ENCODE assay signal across 8 mouse cellular contexts in genomic region chr7:27688246-27688788, GRCm38 (mm10). TPM values are rescaled to one million over a fixed set of nuclear protein-coding genes. Genes with fewer than 3 reads are reported as not detected.
DNase-seq lines count a peak whose midpoint lies in the region; ATAC-seq and TF ChIP-seq lines count a peak whose summit lies in the region.

No protein-coding gene starts in this region.

- no peaks in the 10 kb centered on the region for H3K9me3 ChIP-seq in lung, embryonic 15.5 days
- no peaks in the 10 kb centered on the region for H3K9me3 ChIP-seq in embryonic facial prominence, embryonic 14.5 days (ENCODE audit: control insufficient read depth, low read length)
- no peaks in the 10 kb centered on the region for H3K9me3 ChIP-seq in limb, embryonic 11.5 days (ENCODE audit: control insufficient read depth, low read length)

- no peaks in the 10 kb centered on the region for H3K36me3 ChIP-seq in lung, embryonic 15.5 days
- no peaks in the 10 kb centered on the region for H3K36me3 ChIP-seq in embryonic facial prominence, embryonic 14.5 days (ENCODE audit: control insufficient read depth, insufficient read depth, low read length)
- H3K36me3 ChIP-seq in limb, embryonic 11.5 days (ENCODE audit: control insufficient read depth, insufficient read depth, low read length), result no peaks in the 10 kb centered on the region
- no peaks in the 10 kb centered on the region for H3K36me3 ChIP-seq in small intestine, adult 2 months (ENCODE audit: control insufficient read depth, insufficient read depth, low read length)

- H3K27ac ChIP-seq in lung, embryonic 15.5 days, result peak overlapping the region; percentile 66
- H3K27ac ChIP-seq in embryonic facial prominence, embryonic 14.5 days (replicated peaks; ENCODE audit: low read depth, low read length), result peak overlapping the region; percentile 75
- H3K27ac ChIP-seq in limb, embryonic 11.5 days (replicated peaks; ENCODE audit: low read depth, low read length), result no peak overlapping the region; the same call in 1 of the 2 replicates
- H3K27ac ChIP-seq in small intestine, adult 2 months (ENCODE audit: insufficient read depth, low read depth, low read length), result no peak overlapping the region

- H3K4me2 ChIP-seq in lung, embryonic 15.5 days, result peak overlapping the region; percentile 76
- peak overlapping the region; percentile 81 for H3K4me2 ChIP-seq in embryonic facial prominence, embryonic 14.5 days (ENCODE audit: low read depth, low read length)
- peak overlapping the region; percentile 77 for H3K4me2 ChIP-seq in limb, embryonic 11.5 days (ENCODE audit: low read depth, severe bottlenecking)

- H3K4me1 ChIP-seq in lung, embryonic 15.5 days, result peaks cover 7% of the 10 kb centered on the region; the same call in 1 of the 2 replicates
- H3K4me1 ChIP-seq in embryonic facial prominence, embryonic 14.5 days (ENCODE audit: control insufficient read depth, insufficient read depth, low read length), result no peaks in the 10 kb centered on the region
- H3K4me1 ChIP-seq in limb, embryonic 11.5 days (ENCODE audit: control insufficient read depth, insufficient read depth, low read length), result 0 out of 2 replicates have a peak, but pooled peaks cover 3% of the 10 kb centered on the region
- peaks cover 4% of the 10 kb centered on the region; the same call in 1 of the 2 replicates for H3K4me1 ChIP-seq in small intestine, adult 2 months (ENCODE audit: control insufficient read depth, insufficient read depth, insufficient read length, low read length)

- H3K9ac ChIP-seq in lung, embryonic 15.5 days, result peak overlapping the region; percentile 68
- H3K9ac ChIP-seq in embryonic facial prominence, embryonic 14.5 days (ENCODE audit: low read depth, low read length), result peak overlapping the region; percentile 74
- peak overlapping the region; percentile 62 for H3K9ac ChIP-seq in limb, embryonic 11.5 days (ENCODE audit: low read length)

- H3K27me3 ChIP-seq in lung, embryonic 15.5 days, result no peaks in the 10 kb centered on the region
- no peaks in the 10 kb centered on the region for H3K27me3 ChIP-seq in embryonic facial prominence, embryonic 14.5 days (replicated peaks; ENCODE audit: control insufficient read depth, insufficient read depth, low read length)
- no peaks in the 10 kb centered on the region for H3K27me3 ChIP-seq in limb, embryonic 11.5 days (ENCODE audit: control insufficient read depth, insufficient read depth, low read length)
- H3K27me3 ChIP-seq in small intestine, adult 2 months (ENCODE audit: control insufficient read depth, insufficient read depth, low read length), result no peaks in the 10 kb centered on the region

- ATAC-seq in lung, embryonic 15.5 days (ENCODE audit: borderline replicate concordance, extremely low read depth, low FRiP score, low TSS enrichment), result no peak
- no peak for ATAC-seq in embryonic facial prominence, embryonic 14.5 days (ENCODE audit: low read depth)
- no peak for ATAC-seq in limb, embryonic 11.5 days (ENCODE audit: insufficient number of reproducible peaks, low FRiP score, low TSS enrichment, low read depth)

- no peak for TF ChIP-seq CTCF in small intestine, adult 2 months (IDR thresholded peaks at IDR 0.05; ENCODE audit: extremely low read depth, insufficient read length, insufficient replicate concordance, low read depth, low read length)

- 29% methylated on average over 14 of the region's 14 CpGs for WGBS in lung, embryonic 15.5 days
- WGBS in embryonic facial prominence, embryonic 14.5 days, result 28% methylated on average over 14 of the region's 14 CpGs
- WGBS in limb, embryonic 11.5 days, result 45% methylated on average over 14 of the region's 14 CpGs
- WGBS in small intestine, adult 2 months, result 15% methylated on average over 14 of the region's 14 CpGs

- H3K4me3 ChIP-seq in lung, embryonic 15.5 days, result peak overlapping the region; percentile 54
- H3K4me3 ChIP-seq in embryonic facial prominence, embryonic 14.5 days (ENCODE audit: low read depth, low read length), result peak overlapping the region; percentile 51
- H3K4me3 ChIP-seq in limb, embryonic 11.5 days (ENCODE audit: low read depth, low read length), result peak overlapping the region; percentile 44
- H3K4me3 ChIP-seq in small intestine, adult 2 months (ENCODE audit: low read depth, low read length), result peak overlapping the region; percentile 5; the same call in 1 of the 2 replicates

- DNase-seq in lung, postnatal 36 days, result no peak
- no peak for DNase-seq in embryonic facial prominence, embryonic 14.5 days (ENCODE audit: low spot score)
- peak; percentile 34 for DNase-seq in limb, embryonic 11.5 days (ENCODE audit: low spot score)
- DNase-seq in right cerebral cortex, adult 2 months (ENCODE audit: low spot score in 2 of 2), result no peak
- no peak for DNase-seq in right cerebral cortex, postnatal 4 days
- no peak for DNase-seq in ovary, postnatal 36 days (ENCODE audit: low spot score)

- no peak for TF ChIP-seq POLR2A in small intestine, adult 2 months (IDR thresholded peaks at IDR 0.05; ENCODE audit: low read depth, low read length)

RNA-seq across cellular contexts. Expression of gene Zfp607b, which starts 0.8 kb away (rescaled TPM):
- polyA plus RNA-seq in lung, embryonic 15.5 days (2015; fragmentation: Nextera tagmentation; extraction: Ambion mirVana), result 4.0 and 4.3 TPM in 2 replicates
- polyA plus RNA-seq in embryonic facial prominence, embryonic 14.5 days (2014; fragmentation: Nextera tagmentation; extraction: Ambion mirVana), result 3.2 and 3.4 TPM in 2 replicates
- polyA plus RNA-seq in limb, embryonic 11.5 days (2014; fragmentation: Nextera tagmentation; extraction: Ambion mirVana), result 2.8 and 3.1 TPM in 2 replicates
- 0.06 and 0.56 TPM in 2 replicates for polyA plus RNA-seq in small intestine, adult 2 months (2012; rRNA removed)

RNA-seq across cellular contexts. Expression of gene Map3k10, which starts 13.9 kb away (rescaled TPM):
- 6.9 and 7.6 TPM in 2 replicates for polyA plus RNA-seq in lung, embryonic 15.5 days (2015; fragmentation: Nextera tagmentation; extraction: Ambion mirVana)
- polyA plus RNA-seq in embryonic facial prominence, embryonic 14.5 days (2014; fragmentation: Nextera tagmentation; extraction: Ambion mirVana), result 7.2 and 8.0 TPM in 2 replicates
- polyA plus RNA-seq in limb, embryonic 11.5 days (2014; fragmentation: Nextera tagmentation; extraction: Ambion mirVana), result 6.8 and 8.6 TPM in 2 replicates
- polyA plus RNA-seq in small intestine, adult 2 months (2012; rRNA removed), result 11.1 and 16.8 TPM in 2 replicates

RNA-seq across cellular contexts. Expression of gene Ttc9b, which starts 34.6 kb away (rescaled TPM):
- polyA plus RNA-seq in lung, embryonic 15.5 days (2015; fragmentation: Nextera tagmentation; extraction: Ambion mirVana), result 0.09 and 0.60 TPM in 2 replicates
- polyA plus RNA-seq in embryonic facial prominence, embryonic 14.5 days (2014; fragmentation: Nextera tagmentation; extraction: Ambion mirVana), result 3.8 and 4.6 TPM in 2 replicates
- polyA plus RNA-seq in limb, embryonic 11.5 days (2014; fragmentation: Nextera tagmentation; extraction: Ambion mirVana), result 0.15 and 0.34 TPM in 2 replicates
- 0.15 and 0.22 TPM in 2 replicates for polyA plus RNA-seq in small intestine, adult 2 months (2012; rRNA removed)

RNA-seq across cellular contexts. Expression of gene Zfp60, which starts 42.9 kb away (rescaled TPM):
- 33.8 and 38.9 TPM in 2 replicates for polyA plus RNA-seq in lung, embryonic 15.5 days (2015; fragmentation: Nextera tagmentation; extraction: Ambion mirVana)
- 30.4 and 33.5 TPM in 2 replicates for polyA plus RNA-seq in embryonic facial prominence, embryonic 14.5 days (2014; fragmentation: Nextera tagmentation; extraction: Ambion mirVana)
- polyA plus RNA-seq in limb, embryonic 11.5 days (2014; fragmentation: Nextera tagmentation; extraction: Ambion mirVana), result 45.6 and 49.9 TPM in 2 replicates
- 0.18 and 0.38 TPM in 2 replicates for polyA plus RNA-seq in small intestine, adult 2 months (2012; rRNA removed)

Comparison
In these comparisons a context has a peak if more than half of its experiments do, and no peak if none do; other contexts are left out.
1. H3K27ac ChIP-seq: peak in lung, embryonic 15.5 days (single experiment) and embryonic facial prominence, embryonic 14.5 days (single experiment); none in limb, embryonic 11.5 days (single experiment) and small intestine, adult 2 months (single experiment).
2. Peak in every context shown above with its lines, with median percentiles within 50 percentile points of each other: H3K4me2 ChIP-seq, H3K4me3 ChIP-seq and H3K9ac ChIP-seq.